7 mouse cellular contexts compared by ENCODE assay signal in the genomic region with DNA sequence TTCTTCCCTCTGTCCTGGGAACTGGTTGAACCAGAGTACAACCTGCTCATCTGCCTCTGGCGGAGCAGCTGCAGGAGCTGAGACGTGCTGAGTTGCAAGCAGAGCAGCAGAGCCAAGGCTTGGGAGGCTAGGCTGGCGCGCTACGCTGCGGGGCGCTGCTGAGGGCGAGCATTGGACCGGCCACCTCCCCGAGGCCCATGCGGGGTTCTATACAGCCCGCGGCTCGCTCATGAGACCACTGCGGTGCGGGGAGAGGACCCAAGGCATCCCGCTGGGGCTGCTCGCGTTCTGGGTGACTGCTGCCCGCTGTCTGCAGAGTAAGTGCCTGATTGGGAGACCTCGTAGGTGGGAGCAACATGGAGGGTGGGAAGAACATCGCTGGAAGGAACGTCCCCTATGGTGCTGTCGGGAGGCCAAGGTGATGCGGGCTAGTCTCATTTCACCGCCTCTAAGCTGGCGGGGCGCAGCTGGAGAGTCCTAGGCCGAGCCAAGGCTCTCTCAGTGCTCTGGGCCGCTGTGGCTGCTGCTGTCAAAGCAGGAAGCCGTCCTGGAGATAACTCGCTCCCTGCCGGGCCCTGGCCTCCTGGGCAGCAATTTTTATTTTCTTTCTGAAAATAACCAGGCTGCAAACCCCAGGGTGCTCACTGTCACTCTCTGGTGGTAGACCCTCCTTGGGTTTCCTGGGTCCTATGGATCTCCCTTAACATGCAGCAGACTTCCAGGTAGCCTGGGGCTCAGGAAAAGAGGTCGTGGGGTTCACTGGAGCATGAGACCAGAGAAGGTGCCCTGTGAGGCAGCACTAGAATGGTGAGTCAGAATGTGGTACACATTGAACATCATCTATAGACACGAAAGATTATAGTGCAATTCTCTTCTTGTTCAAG. TPM values are rescaled to one million over a fixed set of nuclear protein-coding genes. Genes with fewer than 3 reads are reported as not detected.
A peak's percentile ranks its signal among the peaks of the same experiment; 100 is the strongest.
DNase-seq lines count a peak whose midpoint lies in the region; ATAC-seq lines count a peak whose summit lies in the region.

A gene (plus strand): TSS at position 4 of the 884 bp plus-strand sequence.

- WGBS in forebrain, embryonic 13.5 days, result 6% methylated on average over 35 of the region's 35 CpGs
- WGBS in hindbrain, embryonic 15.5 days, result 5% methylated on average over 35 of the region's 35 CpGs
- 5% methylated on average over 35 of the region's 35 CpGs for WGBS in midbrain, embryonic 14.5 days

- H3K4me1 ChIP-seq in forebrain, embryonic 13.5 days, result peaks cover 14% of the 10 kb centered on the region
- H3K4me1 ChIP-seq in hindbrain, embryonic 15.5 days (replicated peaks), result peaks cover 14% of the 10 kb centered on the region
- H3K4me1 ChIP-seq in midbrain, embryonic 14.5 days (ENCODE audit: control insufficient read depth, insufficient read depth, low read length), result 0 out of 2 replicates have a peak, but pooled peaks cover 8% of the 10 kb centered on the region

- H3K9ac ChIP-seq in forebrain, embryonic 13.5 days, result peak within 1 kb of the TSS; percentile 66
- H3K9ac ChIP-seq in hindbrain, embryonic 15.5 days, result peak within 1 kb of the TSS; percentile 58
- peak within 1 kb of the TSS; percentile 80 for H3K9ac ChIP-seq in midbrain, embryonic 14.5 days (replicated peaks; ENCODE audit: low read length)

- H3K36me3 ChIP-seq in forebrain, embryonic 13.5 days (ENCODE audit: poor library complexity, severe bottlenecking), result no peaks in the 10 kb centered on the region
- no peaks in the 10 kb centered on the region for H3K36me3 ChIP-seq in hindbrain, embryonic 15.5 days
- no peaks in the 10 kb centered on the region for H3K36me3 ChIP-seq in midbrain, embryonic 14.5 days (ENCODE audit: control insufficient read depth, insufficient read depth, low read length)

- peak; percentile 32 for DNase-seq in ES-CJ7 (ENCODE audit: low read depth, low spot score)
- DNase-seq in MEL-GATA-1-ER (ENCODE audit: extremely low read depth, low read depth), result peak; percentile 42
- peak; percentile 19 for DNase-seq in left cerebral cortex, postnatal 4 days
- DNase-seq in midbrain, embryonic 14.5 days, result peak; percentile 82
- peak; percentile 62 for DNase-seq in testis, postnatal 10 days (ENCODE audit: low spot score)

- intact Hi-C loops in left cerebral cortex, postnatal 4 days (cut with DNase I), result no loop called here

- H3K27ac ChIP-seq in forebrain, embryonic 13.5 days, result peak within 1 kb of the TSS; percentile 14; the same call in 1 of the 2 replicates
- peak within 1 kb of the TSS; percentile 80 for H3K27ac ChIP-seq in hindbrain, embryonic 15.5 days (replicated peaks)
- peak within 1 kb of the TSS; percentile 76 for H3K27ac ChIP-seq in midbrain, embryonic 14.5 days (replicated peaks; ENCODE audit: low read depth, low read length)

- peak within 1 kb of the TSS; percentile 46 for H3K4me3 ChIP-seq in forebrain, embryonic 13.5 days
- peak within 1 kb of the TSS; percentile 55 for H3K4me3 ChIP-seq in hindbrain, embryonic 15.5 days
- H3K4me3 ChIP-seq in midbrain, embryonic 14.5 days (replicated peaks; ENCODE audit: low read depth, low read length), result peak within 1 kb of the TSS; percentile 51

- no peaks in the 10 kb centered on the region for H3K9me3 ChIP-seq in forebrain, embryonic 13.5 days (replicated peaks)
- H3K9me3 ChIP-seq in hindbrain, embryonic 15.5 days, result no peaks in the 10 kb centered on the region
- H3K9me3 ChIP-seq in midbrain, embryonic 14.5 days (ENCODE audit: control insufficient read depth, low read length), result no peaks in the 10 kb centered on the region

- peak within 1 kb of the TSS; percentile 77 for H3K4me2 ChIP-seq in forebrain, embryonic 13.5 days
- peak within 1 kb of the TSS; percentile 82 for H3K4me2 ChIP-seq in hindbrain, embryonic 15.5 days
- peak within 1 kb of the TSS; percentile 74 for H3K4me2 ChIP-seq in midbrain, embryonic 14.5 days (ENCODE audit: low read length)

- peaks cover 3% of the 10 kb centered on the region; the same call in 1 of the 2 replicates for H3K27me3 ChIP-seq in forebrain, embryonic 13.5 days
- no peaks in the 10 kb centered on the region for H3K27me3 ChIP-seq in hindbrain, embryonic 15.5 days
- H3K27me3 ChIP-seq in midbrain, embryonic 14.5 days (ENCODE audit: control insufficient read depth, insufficient read depth, low read length), result no peaks in the 10 kb centered on the region

- peak; percentile 89 for ATAC-seq in forebrain, embryonic 13.5 days
- ATAC-seq in hindbrain, embryonic 15.5 days (ENCODE audit: low FRiP score, low read depth), result peak; percentile 93
- ATAC-seq in midbrain, embryonic 14.5 days (ENCODE audit: low FRiP score, low TSS enrichment), result peak; percentile 88

RNA-seq across cellular contexts. Expression of the gene that starts here (rescaled TPM):
- polyA plus RNA-seq in forebrain, embryonic 13.5 days (2015; fragmentation: Nextera tagmentation; extraction: Ambion mirVana), result 2.7 and 4.4 TPM in 2 replicates
- polyA plus RNA-seq in hindbrain, embryonic 15.5 days (2015; fragmentation: Nextera tagmentation; extraction: Ambion mirVana), result 27.5 and 28.4 TPM in 2 replicates
- 10 to 100 TPM; 12.7 to 13.6 TPM for total RNA-seq in left cerebral cortex, postnatal 4 days (2021)
- 19.8 and 21.6 TPM in 2 replicates for polyA plus RNA-seq in midbrain, embryonic 14.5 days (2014; fragmentation: Nextera tagmentation; extraction: Ambion mirVana)

Comparison
In these comparisons a context has a peak if more than half of its experiments do, and no peak if none do; other contexts are left out.
1. Peak in every context shown above with its lines: DNase-seq, ATAC-seq, H3K4me3 ChIP-seq and H3K27ac ChIP-seq.
2. DNase-seq: peak in every context shown above with its lines; median percentile 82 in midbrain, embryonic 14.5 days; 62 in testis, postnatal 10 days; 42 in MEL-GATA-1-ER; 32 in ES-CJ7; 19 in left cerebral cortex, postnatal 4 days.
3. H3K27ac ChIP-seq: peak in every context shown above with its lines; median percentile 80 in hindbrain, embryonic 15.5 days; 76 in midbrain, embryonic 14.5 days; 14 in forebrain, embryonic 13.5 days.